Mouse (Mus musculus) forebrain, embryonic 16.5 days (tissue): ENCODE measurements around the gene Il6st. TPM values are rescaled to one million over a fixed set of nuclear protein-coding genes. Genes with fewer than 3 reads are reported as not detected.

Experiments used
- ATAC-seq: fragments of 200-750 bp; cut with Nextera tagmentation; 2 replicates; pipeline ENCODE4 v1.8.0; 2017; ENCODE audit warnings: mild to moderate bottlenecking, moderate library complexity
- H3K27ac ChIP-seq: fragments of 300-500 bp; sonication (generic); 2 replicates; pipeline ENCODE4 v1.5.1; 2014; ENCODE audit warnings: low read length, control low read depth
- H3K27me3 ChIP-seq: fragments of 300-500 bp; sonication (generic); replicated peaks from 2 replicates; pipeline ENCODE4 v1.6.1; 2014; ENCODE audit warnings: low read length; ENCODE audit not compliant: control insufficient read depth, insufficient read depth
- H3K36me3 ChIP-seq: fragments of 300-500 bp; sonication (generic); 2 replicates; pipeline ENCODE4 v1.6.1; 2014; ENCODE audit not compliant: control insufficient read depth, insufficient read depth
- H3K4me1 ChIP-seq: fragments of 300-500 bp; sonication (generic); replicated peaks from 2 replicates; pipeline ENCODE4 v1.6.1; 2014; ENCODE audit warnings: low read length; ENCODE audit not compliant: control insufficient read depth, insufficient read depth
- H3K4me2 ChIP-seq: fragments of 300-500 bp; sonication (generic); 2 replicates; pipeline ENCODE4 v1.6.1; 2014; ENCODE audit warnings: mild to moderate bottlenecking, low read length, control low read depth
- H3K4me3 ChIP-seq: fragments of 300-500 bp; sonication (generic); replicated peaks from 2 replicates; pipeline ENCODE4 v1.5.1; 2014; ENCODE audit warnings: mild to moderate bottlenecking, low read length, control low read depth
- H3K9ac ChIP-seq: fragments of 300-500 bp; sonication (generic); replicated peaks from 2 replicates; pipeline ENCODE4 v1.6.1; 2014; ENCODE audit warnings: low read depth, low read length, control low read depth
- H3K9me3 ChIP-seq: fragments of 300-500 bp; sonication (generic); 2 replicates; pipeline ENCODE4 v1.6.1; 2016; ENCODE audit warnings: low read length; ENCODE audit not compliant: control insufficient read depth
- WGBS: fragments of 180-500 bp; shearing (Covaris S2); extraction: QIAGEN DNeasy Blood & Tissue Kit; methylation state at CpG from one replicate; pipeline ENCODE4 v1.1.7; 2014; 5-methylcytosine and 5-hydroxymethylcytosine counted together
- polyA plus RNA-seq: library from polyadenylated mRNA; unstranded; fragments of >200 nt; fragmentation: Nextera tagmentation; extraction: Ambion mirVana; gene quantifications from 2 replicates; pipeline ENCODE4 v1.2.1, GENCODE M21; 2015

The Il6st gene
- polyA plus RNA-seq, 1 experiment from 2014 or later = 15.0 TPM

- Histone ChIP-seq H3K4me2 (no peak overlapping the region), H3K9me3 (no peaks in the 10 kb centered on the region), H3K9ac (no peak overlapping the region), H3K36me3 (peaks cover 3% of the 10 kb centered on the region; the same call in 1 of the 2 replicates), H3K4me3 (no peak overlapping the region), H3K27ac (no peak overlapping the region), H3K27me3 (no peaks in the 10 kb centered on the region), H3K4me1 (no peaks in the 10 kb centered on the region)
- 93% methylated on average over 19 of the region's 19 CpGs for WGBS
- ATAC-seq = no peak
These were observed 8.6 kb downstream of the Il6st start for GRCm38 (mm10) chr13:112472401-112473023.

DNA sequence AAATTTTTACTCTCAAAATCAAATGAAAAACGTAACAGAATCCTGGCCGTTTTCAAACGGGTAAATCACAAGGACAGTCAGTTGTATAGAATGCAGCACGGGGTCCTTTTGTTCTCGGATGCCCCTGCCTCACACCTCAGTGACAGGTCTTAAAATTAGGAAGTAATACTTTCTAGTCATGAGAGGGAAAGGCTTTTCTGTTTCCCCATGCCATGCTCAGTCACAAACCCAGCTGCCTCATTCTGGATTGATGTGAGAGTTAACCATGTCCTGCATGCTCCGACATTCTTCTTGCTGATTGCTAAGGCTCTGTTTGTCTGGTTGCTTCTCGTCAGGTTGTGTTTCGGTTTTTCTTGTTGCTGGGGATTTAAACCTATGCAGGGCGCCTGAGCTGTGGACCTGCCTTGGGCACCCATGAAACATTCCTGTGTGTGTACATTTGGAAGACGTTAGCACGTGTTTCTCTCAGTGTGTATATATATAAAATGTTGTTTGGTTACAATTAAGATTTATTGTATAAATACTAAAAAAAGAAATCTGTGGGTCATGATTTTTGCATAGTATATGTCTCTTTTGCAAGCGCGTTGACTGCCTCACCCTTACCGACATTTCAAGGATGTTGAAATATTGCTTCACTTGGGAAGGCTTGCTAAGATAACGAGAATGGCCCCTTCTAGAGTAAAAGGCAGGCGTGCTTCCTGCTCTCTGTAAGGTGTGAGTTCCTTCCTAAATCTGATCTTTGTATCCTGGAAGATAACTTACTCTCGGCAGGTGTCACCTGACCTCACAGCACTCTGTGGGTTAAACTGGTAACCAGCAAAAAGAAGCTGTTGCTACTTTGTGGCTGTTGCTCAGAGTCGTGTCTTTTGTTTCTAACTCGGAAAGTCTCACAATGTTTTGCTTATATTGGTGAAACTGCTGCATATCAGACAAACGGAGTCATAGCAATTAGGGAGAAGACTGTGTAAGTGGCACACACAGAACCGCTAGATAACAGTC lies 10.2 kb downstream of the Il6st start:
- Histone ChIP-seq H3K4me1 (no peaks in the 10 kb centered on the region), H3K4me2 (no peak overlapping the region), H3K9ac (no peak overlapping the region), H3K4me3 (no peak overlapping the region), H3K36me3 (peaks cover 3% of the 10 kb centered on the region; the same call in 1 of the 2 replicates), H3K27me3 (no peaks in the 10 kb centered on the region), H3K9me3 (no peaks in the 10 kb centered on the region), H3K27ac (no peak overlapping the region)
- WGBS = 79% methylated on average over 21 of the region's 21 CpGs
- ATAC-seq = no peak

GRCm38 (mm10) chr13:112479032-112479431 lies 15.2 kb downstream of the Il6st start:
- no peak overlapping the region for H3K4me3 ChIP-seq
- ATAC-seq = no peak
- peaks cover 3% of the 10 kb centered on the region for H3K36me3 ChIP-seq
- H3K27me3 ChIP-seq = no peaks in the 10 kb centered on the region
- H3K9me3 ChIP-seq = no peaks in the 10 kb centered on the region
- no peak overlapping the region for H3K9ac ChIP-seq
- 86% methylated on average over 7 of the region's 7 CpGs for WGBS
- H3K27ac ChIP-seq = no peak overlapping the region
- H3K4me1 ChIP-seq = no peaks in the 10 kb centered on the region
- no peak overlapping the region for H3K4me2 ChIP-seq

DNA sequence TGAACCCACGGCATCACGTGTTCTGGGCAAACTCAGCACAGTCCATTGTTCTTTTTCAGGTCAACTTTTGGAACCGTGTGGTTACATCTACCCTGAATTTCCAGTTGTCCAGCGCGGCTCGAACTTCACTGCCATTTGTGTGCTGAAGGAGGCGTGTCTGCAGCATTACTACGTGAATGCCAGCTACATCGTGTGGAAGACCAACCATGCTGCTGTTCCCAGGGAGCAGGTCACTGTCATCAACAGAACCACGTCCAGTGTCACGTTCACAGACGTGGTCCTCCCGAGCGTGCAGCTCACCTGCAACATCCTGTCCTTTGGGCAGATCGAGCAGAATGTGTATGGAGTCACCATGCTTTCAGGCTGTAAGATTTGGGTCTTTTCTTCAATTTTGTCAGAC lies 16.1 kb downstream of the Il6st start:
- Histone ChIP-seq H3K4me2 (no peak overlapping the region), H3K27ac (no peak overlapping the region), H3K27me3 (no peaks in the 10 kb centered on the region), H3K4me1 (no peaks in the 10 kb centered on the region), H3K36me3 (peaks cover 3% of the 10 kb centered on the region), H3K4me3 (no peak overlapping the region), H3K9ac (no peak overlapping the region), H3K9me3 (no peaks in the 10 kb centered on the region)
- WGBS = 91% methylated on average over 15 of the region's 15 CpGs
- no peak for ATAC-seq

- H3K4me1 ChIP-seq = no peaks in the 10 kb centered on the region
- no peak overlapping the region for H3K4me2 ChIP-seq
- H3K36me3 ChIP-seq = peaks cover 2% of the 10 kb centered on the region; the same call in 1 of the 2 replicates
- no peaks in the 10 kb centered on the region for H3K27me3 ChIP-seq
- WGBS = 96% methylated on average over 5 of the region's 5 CpGs
- H3K27ac ChIP-seq = no peak overlapping the region
- no peaks in the 10 kb centered on the region for H3K9me3 ChIP-seq
- no peak overlapping the region for H3K4me3 ChIP-seq
- H3K9ac ChIP-seq = no peak overlapping the region
- no peak for ATAC-seq
These were observed 18.7 kb downstream of the Il6st start for GRCm38 (mm10) chr13:112482525-112482924.

DNA sequence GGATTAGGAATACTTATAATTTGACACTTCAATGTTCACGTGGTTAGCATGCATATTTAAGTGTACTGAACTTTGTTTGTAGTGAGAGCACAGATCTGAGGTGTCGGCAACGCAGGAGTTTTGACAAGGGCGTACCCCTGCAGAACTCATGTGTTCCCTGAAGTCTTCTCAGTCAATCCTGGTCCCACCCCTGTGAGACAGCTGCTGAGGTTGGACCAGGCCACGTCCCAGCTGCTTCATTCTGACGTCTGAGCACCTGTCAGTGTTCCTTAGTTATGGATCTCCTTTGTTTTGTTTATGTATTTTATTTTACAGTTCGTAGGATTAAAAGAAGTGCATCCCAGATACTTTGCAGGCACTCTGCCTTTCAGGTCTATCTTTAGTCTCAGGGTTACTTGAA lies 19.1 kb downstream of the Il6st start:
- H3K4me2 ChIP-seq = no peak overlapping the region
- no peaks in the 10 kb centered on the region for H3K27me3 ChIP-seq
- H3K27ac ChIP-seq = no peak overlapping the region
- no peaks in the 10 kb centered on the region for H3K4me1 ChIP-seq
- no peak overlapping the region for H3K9ac ChIP-seq
- WGBS = 88% methylated on average over 7 of the region's 7 CpGs
- peaks cover 4% of the 10 kb centered on the region; the same call in 1 of the 2 replicates for H3K36me3 ChIP-seq
- H3K9me3 ChIP-seq = no peaks in the 10 kb centered on the region
- ATAC-seq = no peak
- H3K4me3 ChIP-seq = no peak overlapping the region

- no peak overlapping the region for H3K9ac ChIP-seq
- H3K9me3 ChIP-seq = no peaks in the 10 kb centered on the region
- H3K36me3 ChIP-seq = peaks cover 4% of the 10 kb centered on the region; the same call in 1 of the 2 replicates
- 95% methylated on average over 5 of the region's 5 CpGs for WGBS
- ATAC-seq = no peak
- no peak overlapping the region for H3K4me3 ChIP-seq
- no peaks in the 10 kb centered on the region for H3K4me1 ChIP-seq
- no peak overlapping the region for H3K27ac ChIP-seq
- H3K4me2 ChIP-seq = no peak overlapping the region
- no peaks in the 10 kb centered on the region for H3K27me3 ChIP-seq
These were observed 22.4 kb downstream of the Il6st start for GRCm38 (mm10) chr13:112486236-112486635.

GRCm38 (mm10) chr13:112486676-112487075 lies 22.8 kb downstream of the Il6st start:
- ATAC-seq = no peak
- no peaks in the 10 kb centered on the region for H3K27me3 ChIP-seq
- H3K36me3 ChIP-seq = 0 out of 2 replicates have a peak, but pooled peaks cover 4% of the 10 kb centered on the region

GRCm38 (mm10) chr13:112490036-112490435 lies 26.2 kb downstream of the Il6st start:
- ATAC-seq = no peak
- Histone ChIP-seq H3K4me3 (no peak overlapping the region), H3K27me3 (no peaks in the 10 kb centered on the region), H3K27ac (no peak overlapping the region), H3K36me3 (0 out of 2 replicates have a peak, but pooled peaks cover 4% of the 10 kb centered on the region), H3K9ac (no peak overlapping the region), H3K4me2 (no peak overlapping the region), H3K9me3 (no peaks in the 10 kb centered on the region), H3K4me1 (no peaks in the 10 kb centered on the region)
- WGBS = 96% methylated on average over 3 of the region's 3 CpGs

More at GRCm38 (mm10) chr13:112486676-112487075, 22.8 kb downstream of the Il6st start:
- Histone ChIP-seq H3K9me3 (no peaks in the 10 kb centered on the region), H3K27ac (no peak overlapping the region), H3K9ac (no peak overlapping the region), H3K4me1 (no peaks in the 10 kb centered on the region), H3K4me2 (no peak overlapping the region), H3K4me3 (no peak overlapping the region)
- WGBS = 89% methylated on average over 5 of the region's 5 CpGs
